ENCODE assay signal across 23 mouse cellular contexts in genomic region chr3:67930424-67931133, GRCm38 (mm10). TPM values are rescaled to one million over a fixed set of nuclear protein-coding genes. Genes with fewer than 3 reads are reported as not detected.
"Had no signal": no experiment of that assay in that cellular context is flagged by ENCODE, and none has a peak within 500 bp of the region (broad histone marks: within the 10 kb centered on the region; RNA-seq: fewer than 3 reads in every experiment).

No protein-coding gene starts in this region.

- H3K4me2 ChIP-seq: lung, embryonic 14.5 days; midbrain, embryonic 12.5 days; neural tube, embryonic 13.5 days; neural tube, embryonic 15.5 days had no signal

- H3K9me3 ChIP-seq: midbrain, embryonic 10.5 days; midbrain, embryonic 12.5 days; neural tube, embryonic 13.5 days; neural tube, embryonic 15.5 days had no signal

- H3K27me3 ChIP-seq: neural tube, embryonic 13.5 days; neural tube, embryonic 15.5 days had no signal

- H3K4me3 ChIP-seq: midbrain, embryonic 10.5 days; midbrain, embryonic 12.5 days; myocyte; neural tube, embryonic 13.5 days; neural tube, embryonic 15.5 days had no signal

- H3K9ac ChIP-seq: lung, embryonic 14.5 days; midbrain, embryonic 12.5 days; neural tube, embryonic 13.5 days; neural tube, embryonic 15.5 days had no signal

- H3K4me1 ChIP-seq: neural tube, embryonic 13.5 days; neural tube, embryonic 15.5 days had no signal

- H3K27ac ChIP-seq: midbrain, embryonic 10.5 days; midbrain, embryonic 12.5 days; neural tube, embryonic 13.5 days; neural tube, embryonic 15.5 days had no signal

- H3K36me3 ChIP-seq: midbrain, embryonic 10.5 days; midbrain, embryonic 12.5 days; neural tube, embryonic 13.5 days; neural tube, embryonic 15.5 days had no signal

- DNase-seq: lung, embryonic 14.5 days; lung, postnatal 10 days; lung, postnatal 4 days; midbrain, embryonic 14.5 days; retina, postnatal 1 day; right cerebral cortex, adult 18-20 months; right cerebral cortex, postnatal 25 days; right cerebral cortex, postnatal 4 days; spleen, adult 18-20 months; thymus, adult 18-20 months; thymus, postnatal 14 days; thymus, postnatal 36 days had no signal

RNA-seq across cellular contexts. Expression of gene Iqschfp, which starts 38.5 kb away (rescaled TPM):
- polyA plus RNA-seq: lung, embryonic 14.5 days; lung, embryonic 16.5 days; myocyte; small intestine, adult 2 months; thymus, postnatal 0 days had no signal

RNA-seq across cellular contexts. Expression of gene Iqcj, which starts 38.6 kb away (rescaled TPM):
- polyA plus RNA-seq: lung, embryonic 14.5 days; lung, embryonic 16.5 days; myocyte; neural tube, embryonic 11.5 days; small intestine, adult 2 months; stomach, embryonic 14.5 days; stomach, embryonic 16.5 days; thymus, postnatal 0 days had no signal
